Mouse (Mus musculus): Measurements from ENCODE around the gene Abcf1.

- TF ChIP-seq CTCF (IDR thresholded peaks at IDR 0.05; ENCODE audit: control insufficient read depth, insufficient read depth, insufficient replicate concordance, low read depth, low read length) = no peak
- no peak for TF ChIP-seq POLR2A (IDR thresholded peaks at IDR 0.05; ENCODE audit: control insufficient read depth, low read depth, low read length)
These were observed 51.1 kb downstream of the Abcf1 start for GRCm38 (mm10) chr17:35918276-35919059.
